Mouse (Mus musculus) testis, adult 2 months (tissue): ENCODE results near the gene Gstt1.
A peak's percentile ranks its signal among the peaks of the same experiment; 100 is the strongest.

Experiments
- CTCF ChIP-seq: fragments of 200-500 bp; IDR thresholded peaks from 2 replicates; pipeline ENCODE4 v1.5.1; 2012; ENCODE audit warnings: low read depth, mild to moderate bottlenecking, inconsistent platforms, low read length, moderate library complexity; ENCODE audit not compliant: control insufficient read depth, insufficient read depth, insufficient replicate concordance
- POLR2A ChIP-seq: fragments of 200-500 bp; IDR thresholded peaks from 2 replicates; pipeline ENCODE4 v1.6.1; 2012; ENCODE audit warnings: low read depth, mild to moderate bottlenecking, inconsistent platforms, low read length, moderate library complexity; ENCODE audit not compliant: control insufficient read depth

GRCm38 (mm10) chr10:75780769-75781578 is 17.4 kb downstream of the Gstt1 start, which contains the start of the genes Gm20441 and Gstt3:
- no peak for TF ChIP-seq CTCF
- peak; percentile 87 for TF ChIP-seq POLR2A
